8 mouse cellular contexts compared by ENCODE assay signal in the genomic region with DNA sequence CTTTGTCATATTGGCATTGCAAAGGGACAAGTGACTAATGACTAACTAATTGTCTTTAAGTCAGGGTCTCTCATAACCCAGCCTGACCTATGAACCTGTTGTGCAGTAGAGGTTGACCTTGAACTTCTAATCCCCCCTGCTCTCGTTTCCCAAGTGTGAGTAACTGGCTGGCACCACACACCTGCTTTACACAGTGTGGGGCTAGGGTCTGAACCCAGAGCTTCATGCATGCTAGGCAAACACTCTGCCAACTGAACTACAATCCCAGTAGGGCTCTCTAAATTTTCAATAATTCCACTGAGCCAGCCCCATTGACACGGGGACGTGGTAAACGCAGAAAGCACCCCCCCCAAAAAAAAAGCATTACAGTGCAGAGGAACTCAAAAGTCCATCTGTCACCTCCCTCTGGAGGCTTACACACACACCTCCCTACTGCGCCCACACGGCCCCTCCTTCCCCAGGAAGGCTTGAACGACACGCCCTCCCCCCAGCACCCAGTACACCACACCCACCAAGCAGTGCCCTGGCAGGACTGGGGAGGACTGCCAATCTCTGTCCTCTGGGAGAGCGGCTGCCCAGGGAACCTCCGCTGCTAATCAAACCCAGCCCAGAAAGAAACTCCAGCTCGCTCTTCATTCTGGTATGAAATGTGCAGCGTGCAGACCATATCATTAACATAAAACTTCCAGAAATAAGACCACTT. TPM values are rescaled to one million over a fixed set of nuclear protein-coding genes. Genes with fewer than 3 reads are reported as not detected.
DNase-seq lines count a peak whose midpoint lies in the region; ATAC-seq lines count a peak whose summit lies in the region.

No protein-coding gene starts in this region.

- H3K27me3 ChIP-seq in heart, embryonic 10.5 days (ENCODE audit: insufficient read depth, poor library complexity, severe bottlenecking) = peaks cover 12% of the 10 kb centered on the region; the same call in 1 of the 2 replicates

- no peak overlapping the region for H3K4me3 ChIP-seq in heart, embryonic 10.5 days

- H3K36me3 ChIP-seq in heart, embryonic 10.5 days = no peaks in the 10 kb centered on the region

- H3K4me1 ChIP-seq in heart, embryonic 10.5 days = peaks cover 57% of the 10 kb centered on the region

- ATAC-seq in frontal cortex, adult (ENCODE audit: low TSS enrichment) = peak; percentile 65

- no peak for DNase-seq in frontal cortex, postnatal 36 days (ENCODE audit: low spot score in 2 of 2)
- DNase-seq in adrenal gland, adult 8-10 months = peak; percentile 17
- no peak for DNase-seq in heart, embryonic 10.5 days (ENCODE audit: low spot score)
- peak; percentile 70 for DNase-seq in kidney, adult 9 months
- peak; percentile 41 to 65 for DNase-seq in lung, postnatal 4 days
- DNase-seq in cerebellum, postnatal 14 days = no peak
- DNase-seq in cerebellum, adult 18-20 months = no peak

- peak overlapping the region; percentile 64 for H3K27ac ChIP-seq in heart, embryonic 10.5 days

- no peaks in the 10 kb centered on the region for H3K9me3 ChIP-seq in heart, embryonic 10.5 days

- 57% methylated on average over 12 of the region's 12 CpGs for WGBS in heart, embryonic 10.5 days

RNA-seq across cellular contexts. Expression of gene Bcl11b, which starts 42.5 kb away (rescaled TPM):
- total RNA-seq in adrenal gland, adult 8-10 months (2022) = under 1 TPM; 0.17 to 0.80 (median 0.55) TPM
- polyA plus RNA-seq in heart, embryonic 10.5 days (2016; fragmentation: Nextera tagmentation; extraction: Ambion mirVana) = 3.1 and 3.3 TPM in 2 replicates

Comparison
In these comparisons a context has a peak if more than half of its experiments do, and no peak if none do; other contexts are left out.
1. DNase-seq: peak in adrenal gland, adult 8-10 months (single experiment), kidney, adult 9 months (single experiment) and lung, postnatal 4 days (2 of 2); none in frontal cortex, postnatal 36 days (0 of 2), heart, embryonic 10.5 days (single experiment), cerebellum, postnatal 14 days (0 of 2) and cerebellum, adult 18-20 months (0 of 2).